Mouse (Mus musculus) heart, embryonic 12.5 days (tissue): ENCODE data around the gene Dbf4. TPM values are rescaled to one million over a fixed set of nuclear protein-coding genes. Genes with fewer than 3 reads are reported as not detected.
A peak's percentile ranks its signal among the peaks of the same experiment; 100 is the strongest.

Experiments used
- ATAC-seq: fragments of 200-750 bp; cut with Nextera tagmentation; 2 replicates; pipeline ENCODE4 v1.8.0; 2017; ENCODE audit warnings: moderate TSS enrichment, moderate library complexity; ENCODE audit not compliant: insufficient number of reproducible peaks, low FRiP score
- H3K27ac ChIP-seq: fragments of 300-500 bp; sonication (generic); 2 replicates; pipeline ENCODE4 v1.5.1; 2016; ENCODE audit warnings: mild to moderate bottlenecking, moderate library complexity; ENCODE audit not compliant: poor library complexity, severe bottlenecking
- H3K27me3 ChIP-seq: fragments of 300-500 bp; sonication (generic); replicated peaks from 2 replicates; pipeline ENCODE4 v1.6.1; 2016; ENCODE audit warnings: mild to moderate bottlenecking, moderate library complexity
- H3K36me3 ChIP-seq: fragments of 300-500 bp; sonication (generic); 2 replicates; pipeline ENCODE4 v1.6.1; 2016; ENCODE audit warnings: mild to moderate bottlenecking, moderate library complexity
- H3K4me1 ChIP-seq: fragments of 300-500 bp; sonication (generic); replicated peaks from 2 replicates; pipeline ENCODE4 v1.6.1; 2016; ENCODE audit warnings: mild to moderate bottlenecking
- H3K4me2 ChIP-seq: fragments of 300-500 bp; sonication (generic); 2 replicates; pipeline ENCODE4 v1.6.1; 2016; ENCODE audit warnings: mild to moderate bottlenecking, moderate library complexity
- H3K4me3 ChIP-seq: fragments of 300-500 bp; sonication (generic); 2 replicates; pipeline ENCODE4 v1.5.1; 2016; ENCODE audit warnings: mild to moderate bottlenecking
- H3K9ac ChIP-seq: fragments of 300-500 bp; sonication (generic); 2 replicates; pipeline ENCODE4 v1.6.1; 2016; ENCODE audit warnings: mild to moderate bottlenecking, moderate library complexity
- H3K9me3 ChIP-seq: fragments of 300-500 bp; sonication (generic); replicated peaks from 2 replicates; pipeline ENCODE4 v1.6.1; 2016; ENCODE audit warnings: mild to moderate bottlenecking, moderate library complexity
- WGBS: fragments of 180-500 bp; shearing (Covaris S2); methylation state at CpG from one replicate; pipeline ENCODE4 v1.1.7; 2016; 5-methylcytosine and 5-hydroxymethylcytosine counted together
- polyA plus RNA-seq: library from polyadenylated mRNA; unstranded; fragments of >200 nt; fragmentation: Nextera tagmentation; extraction: Ambion mirVana; gene quantifications from 2 replicates; pipeline ENCODE4 v1.2.1, GENCODE M21; 2016

Gene Dbf4
- polyA plus RNA-seq = 36.7 and 39.2 TPM in 2 replicates

- H3K27ac ChIP-seq = peak within 1 kb of the TSS; percentile 83
- peak within 1 kb of the TSS; percentile 91 for H3K9ac ChIP-seq
- H3K36me3 ChIP-seq = peaks cover 25% of the 10 kb centered on the region
- peak; percentile 97 for ATAC-seq
- H3K9me3 ChIP-seq = no peaks in the 10 kb centered on the region
- peak within 1 kb of the TSS; percentile 71 for H3K4me2 ChIP-seq
- peaks cover 5% of the 10 kb centered on the region for H3K4me1 ChIP-seq
- H3K4me3 ChIP-seq = peak within 1 kb of the TSS; percentile 80
- no peaks in the 10 kb centered on the region for H3K27me3 ChIP-seq
- under 1% methylated on average over 93 of the region's 93 CpGs for WGBS
These were observed at the start of gene Dbf4, which contains the start of gene Slc25a40 for GRCm38 (mm10) chr5:8422157-8422931. Gene Dbf4 (minus strand): TSS chr5:8422716. Gene Slc25a40 (plus strand): TSS chr5:8422850.

- Histone ChIP-seq H3K4me2 (no peak overlapping the region), H3K27ac (no peak overlapping the region), H3K9ac (no peak overlapping the region), H3K27me3 (no peaks in the 10 kb centered on the region), H3K4me3 (no peak overlapping the region), H3K36me3 (peaks cover 41% of the 10 kb centered on the region), H3K4me1 (no peaks in the 10 kb centered on the region), H3K9me3 (0 out of 2 replicates have a peak, but pooled peaks cover 3% of the 10 kb centered on the region)
- ATAC-seq = no peak
- WGBS = 83% methylated on average over 5 of the region's 5 CpGs
These were observed 34.0 kb upstream of the Dbf4 start for GRCm38 (mm10) chr5:8456561-8456960.

GRCm38 (mm10) chr5:8455565-8455964 lies 33.0 kb upstream of the Dbf4 start:
- Histone ChIP-seq H3K9me3 (0 out of 2 replicates have a peak, but pooled peaks cover 3% of the 10 kb centered on the region), H3K4me1 (no peaks in the 10 kb centered on the region), H3K9ac (no peak overlapping the region), H3K27ac (no peak overlapping the region), H3K4me2 (no peak overlapping the region), H3K27me3 (no peaks in the 10 kb centered on the region), H3K4me3 (no peak overlapping the region), H3K36me3 (peaks cover 39% of the 10 kb centered on the region)
- no peak for ATAC-seq

DNA sequence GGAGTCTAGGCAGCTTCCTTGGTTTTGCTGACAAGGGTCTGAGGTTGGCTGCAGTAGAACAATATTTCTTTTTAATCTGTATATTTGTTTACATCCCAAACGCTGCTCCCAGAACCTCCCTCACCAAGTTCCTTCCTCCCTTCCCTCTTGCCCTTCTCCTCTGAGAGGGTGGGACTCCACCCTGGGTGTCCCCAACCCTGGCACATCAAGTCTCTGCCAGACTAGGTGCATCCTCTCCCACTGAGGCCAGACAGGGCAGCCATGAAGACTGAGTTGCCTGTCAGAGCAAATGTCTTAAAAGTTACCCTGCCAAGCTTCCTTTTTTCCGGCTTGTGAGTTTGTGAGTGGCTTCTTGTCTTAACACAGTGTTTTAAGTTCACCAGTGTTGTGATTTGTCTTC lies 16.6 kb upstream of the Dbf4 start:
- Histone ChIP-seq H3K27me3 (no peaks in the 10 kb centered on the region), H3K4me1 (no peaks in the 10 kb centered on the region), H3K9me3 (no peaks in the 10 kb centered on the region), H3K4me3 (no peak overlapping the region), H3K27ac (no peak overlapping the region), H3K4me2 (no peak overlapping the region), H3K9ac (no peak overlapping the region), H3K36me3 (peaks cover 13% of the 10 kb centered on the region)
- WGBS = 55% methylated on average over 2 of the region's 2 CpGs
- ATAC-seq = no peak

DNA sequence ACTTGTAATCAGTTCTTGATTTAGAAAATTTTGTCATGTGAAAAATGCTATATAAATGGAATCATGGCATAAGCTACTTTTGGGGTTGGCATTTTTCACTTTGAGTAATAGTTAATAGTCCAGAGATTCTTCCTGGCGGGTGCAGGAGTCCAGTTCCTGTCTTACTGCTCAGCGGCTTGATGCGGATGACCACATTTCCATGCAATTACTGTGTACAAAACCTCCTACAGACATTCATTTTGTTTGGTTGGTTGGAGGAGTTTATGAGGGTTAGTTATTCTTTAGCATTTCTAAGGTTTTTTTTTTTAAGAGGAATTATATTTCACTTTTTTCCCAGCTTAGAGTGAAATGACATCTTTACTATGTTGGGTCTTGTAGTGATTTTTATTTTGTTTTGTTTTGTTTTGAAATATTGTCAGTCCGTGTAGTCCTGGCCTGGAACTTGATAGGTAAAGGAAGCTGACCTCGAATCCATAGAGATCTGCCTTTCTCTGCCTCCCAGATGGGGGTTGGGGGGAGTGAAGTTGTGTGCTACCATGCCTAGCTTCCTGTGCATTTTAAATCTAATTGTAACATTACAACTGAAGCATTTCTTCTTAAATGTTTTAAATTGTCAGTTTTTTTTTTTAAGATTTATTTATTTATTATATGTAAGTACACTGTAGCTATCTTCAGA lies 15.1 kb upstream of the Dbf4 start:
- WGBS = 89% methylated on average over 5 of the region's 5 CpGs
- Histone ChIP-seq H3K4me2 (no peak overlapping the region), H3K36me3 (peaks cover 13% of the 10 kb centered on the region), H3K9me3 (no peaks in the 10 kb centered on the region), H3K9ac (no peak overlapping the region), H3K4me1 (no peaks in the 10 kb centered on the region), H3K27ac (no peak overlapping the region), H3K4me3 (no peak overlapping the region), H3K27me3 (no peaks in the 10 kb centered on the region)
- ATAC-seq = no peak

DNA sequence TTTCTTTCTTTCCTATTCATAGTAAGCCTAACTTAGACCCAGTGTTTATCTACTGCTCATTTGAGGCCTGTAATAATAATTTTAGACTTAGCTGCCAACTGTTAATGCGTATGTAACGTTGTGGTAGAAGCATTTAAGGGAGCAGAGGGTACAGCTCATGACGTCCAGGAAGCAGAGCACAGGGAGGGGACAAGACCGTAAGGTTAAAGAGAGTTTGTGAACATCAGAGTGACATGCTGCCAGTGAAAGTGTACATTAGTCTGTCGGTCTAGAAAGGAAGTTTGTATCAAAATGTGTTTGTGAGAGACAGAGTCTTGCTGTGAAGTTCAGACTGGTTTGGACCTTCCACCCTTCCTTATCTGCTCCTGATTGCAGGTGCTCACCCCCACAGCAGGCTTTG lies 3.4 kb upstream of the Dbf4 start:
- H3K27me3 ChIP-seq = no peaks in the 10 kb centered on the region
- 64% methylated on average over 5 of the region's 5 CpGs for WGBS
- H3K9ac ChIP-seq = no peak overlapping the region
- peaks cover 5% of the 10 kb centered on the region for H3K4me1 ChIP-seq
- H3K27ac ChIP-seq = no peak overlapping the region
- no peaks in the 10 kb centered on the region for H3K9me3 ChIP-seq
- no peak overlapping the region for H3K4me3 ChIP-seq
- ATAC-seq = no peak
- H3K36me3 ChIP-seq = peaks cover 7% of the 10 kb centered on the region
- no peak overlapping the region for H3K4me2 ChIP-seq

GRCm38 (mm10) chr5:8424116-8424515 lies 1.6 kb upstream of the Dbf4 start:
- peaks cover 11% of the 10 kb centered on the region for H3K36me3 ChIP-seq
- ATAC-seq = no peak

GRCm38 (mm10) chr5:8422932-8423928 lies 714 bp upstream of the Dbf4 start:
- Histone ChIP-seq H3K36me3 (peaks cover 16% of the 10 kb centered on the region), H3K4me3 (peak overlapping the region; percentile 80), H3K9me3 (no peaks in the 10 kb centered on the region), H3K4me1 (peaks cover 5% of the 10 kb centered on the region), H3K27me3 (no peaks in the 10 kb centered on the region), H3K9ac (peak overlapping the region; percentile 81), H3K27ac (peak overlapping the region; percentile 49; the same call in 1 of the 2 replicates), H3K4me2 (peak overlapping the region; percentile 71)
- under 1% methylated on average over 40 of the region's 40 CpGs for WGBS
- no peak; the same call in 1 of the 2 replicates for ATAC-seq

More at GRCm38 (mm10) chr5:8424116-8424515, 1.6 kb upstream of the Dbf4 start:
- no peaks in the 10 kb centered on the region for H3K27me3 ChIP-seq
- peak overlapping the region; percentile 43; the same call in 1 of the 2 replicates for H3K9ac ChIP-seq
- H3K4me2 ChIP-seq = peak overlapping the region; percentile 71
- peak overlapping the region; percentile 80 for H3K4me3 ChIP-seq
- 25% methylated on average over 7 of the region's 7 CpGs for WGBS
- no peak overlapping the region for H3K27ac ChIP-seq
- peaks cover 5% of the 10 kb centered on the region for H3K4me1 ChIP-seq
- no peaks in the 10 kb centered on the region for H3K9me3 ChIP-seq

DNA sequence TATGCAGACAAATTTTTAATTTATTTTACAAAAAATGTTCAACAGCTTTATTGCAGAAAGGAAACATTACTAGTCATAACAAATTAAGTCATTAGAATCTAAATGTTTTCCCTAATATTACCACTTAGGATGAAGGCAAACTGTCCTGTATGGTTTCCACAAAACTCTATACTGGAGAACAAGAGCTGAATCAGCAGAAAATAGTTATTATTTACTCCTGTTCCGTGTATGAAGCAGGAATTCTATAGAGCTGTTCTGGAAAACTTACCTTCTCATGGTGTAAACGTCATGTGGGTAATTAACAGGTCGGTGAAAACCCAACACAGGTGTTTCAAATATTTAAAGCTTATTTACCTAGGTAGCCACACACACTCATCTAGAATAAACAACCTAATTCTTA lies 1.1 kb downstream of the Dbf4 start:
- H3K4me1 ChIP-seq = peaks cover 5% of the 10 kb centered on the region
- no peak overlapping the region for H3K9ac ChIP-seq
- H3K36me3 ChIP-seq = peaks cover 32% of the 10 kb centered on the region
- H3K27ac ChIP-seq = no peak overlapping the region
- no peaks in the 10 kb centered on the region for H3K9me3 ChIP-seq
- no peak overlapping the region; the same call in 1 of the 2 replicates for H3K4me2 ChIP-seq
- ATAC-seq = no peak
- H3K4me3 ChIP-seq = peak overlapping the region; percentile 80
- WGBS = 18% methylated on average over 3 of the region's 3 CpGs
- no peaks in the 10 kb centered on the region for H3K27me3 ChIP-seq

- H3K4me1 ChIP-seq = peaks cover 3% of the 10 kb centered on the region
- H3K9ac ChIP-seq = peak overlapping the region; percentile 18; the same call in 1 of the 2 replicates
- H3K27me3 ChIP-seq = no peaks in the 10 kb centered on the region
- no peaks in the 10 kb centered on the region for H3K9me3 ChIP-seq
- H3K4me3 ChIP-seq = no peak overlapping the region
- H3K27ac ChIP-seq = no peak overlapping the region
- no peak overlapping the region for H3K4me2 ChIP-seq
- no peak for ATAC-seq
- WGBS = 41% methylated on average over 1 of the region's 1 CpGs
- peaks cover 42% of the 10 kb centered on the region for H3K36me3 ChIP-seq
These were observed 5.1 kb downstream of the Dbf4 start for GRCm38 (mm10) chr5:8417443-8417842.
